Mouse (Mus musculus) liver, embryonic 14.5 days (tissue): ENCODE data around the gene Nacc2. TPM values are rescaled to one million over a fixed set of nuclear protein-coding genes. Genes with fewer than 3 reads are reported as not detected.

ENCODE experiments used
- ATAC-seq: fragments of 200-750 bp; cut with Nextera tagmentation; 2 replicates; pipeline ENCODE4 v1.8.0; 2017; ENCODE audit warnings: moderate number of reproducible peaks, mild to moderate bottlenecking, moderate library complexity; ENCODE audit not compliant: insufficient read depth
- DNase-seq, 3 experiments: peaks; one replicate each; pipeline ENCODE4 v3.0.0-alpha.2; 2012 to 2013; ENCODE audit warnings: low read depth in 3 of 3, low spot score in 3 of 3
- H3K27ac ChIP-seq: fragments of 300-500 bp; sonication (generic); 2 replicates; pipeline ENCODE4 v1.5.1; 2014; ENCODE audit warnings: moderate library complexity, mild to moderate bottlenecking, control low read depth, inconsistent platforms
- H3K27me3 ChIP-seq: fragments of 300-500 bp; sonication (generic); 2 replicates; pipeline ENCODE4 v1.6.1; 2014; ENCODE audit warnings: mild to moderate bottlenecking, low read length, moderate library complexity; ENCODE audit not compliant: control insufficient read depth, insufficient read depth
- H3K36me3 ChIP-seq: fragments of 300-500 bp; sonication (generic); replicated peaks from 2 replicates; pipeline ENCODE4 v1.6.1; 2014; ENCODE audit warnings: low read depth; ENCODE audit not compliant: control insufficient read depth, insufficient read depth
- H3K4me1 ChIP-seq, 2 experiments: fragments of 200-500 bp in 1 of 2; fragments of 300-500 bp in 1 of 2; sonication (generic) in 1 of 2; replicated peaks; 2 replicates each; pipeline ENCODE4 v1.6.1; 2012 to 2014; ENCODE audit warnings: antibody characterized with exemption in 1 of 2, inconsistent platforms in 1 of 2, low read length in 1 of 2; ENCODE audit not compliant: control insufficient read depth in 2 of 2, insufficient read depth in 2 of 2
- H3K4me2 ChIP-seq: fragments of 300-500 bp; sonication (generic); 2 replicates; pipeline ENCODE4 v1.6.1; 2014; ENCODE audit warnings: low read depth, mild to moderate bottlenecking, control low read depth, moderate library complexity
- H3K4me3 ChIP-seq, 2 experiments: fragments of 200-500 bp in 1 of 2; fragments of 300-500 bp in 1 of 2; sonication (generic) in 1 of 2; 2 replicates each; pipeline ENCODE4 v1.5.1; 2012 to 2014; ENCODE audit warnings: low read depth in 2 of 2, low read length in 2 of 2, mild to moderate bottlenecking in 2 of 2, control low read depth in 1 of 2, inconsistent platforms in 1 of 2, moderate library complexity in 1 of 2; ENCODE audit not compliant: insufficient read depth in 1 of 2
- H3K9ac ChIP-seq: fragments of 300-500 bp; sonication (generic); replicated peaks from 2 replicates; pipeline ENCODE4 v1.6.1; 2014; ENCODE audit warnings: mild to moderate bottlenecking, control low read depth, moderate library complexity
- H3K9me3 ChIP-seq: fragments of 300-500 bp; sonication (generic); 2 replicates; pipeline ENCODE4 v1.6.1; 2016; ENCODE audit warnings: low read length, mixed read lengths; ENCODE audit not compliant: control insufficient read depth
- CTCF ChIP-seq: IDR thresholded peaks from 2 replicates; pipeline ENCODE4 v1.5.1; 2016; ENCODE audit warnings: antibody characterized with exemption, low read depth, control low read depth
- EP300 ChIP-seq: IDR thresholded peaks from 2 replicates; pipeline ENCODE4 v1.6.1; 2016; ENCODE audit warnings: antibody characterized with exemption, low read depth
- WGBS: fragments of 180-500 bp; shearing (Covaris S2); extraction: QIAGEN DNeasy Blood & Tissue Kit; methylation state at CpG from one replicate; pipeline ENCODE4 v1.1.7; 2014; ENCODE audit not compliant: insufficient replicate concordance; 5-methylcytosine and 5-hydroxymethylcytosine counted together
- polyA plus RNA-seq, 2 experiments: library from polyadenylated mRNA; depleted of rRNA in 1 of 2; stranded (reverse) in 1 of 2; unstranded in 1 of 2; fragments of >200 nt; fragmentation: Nextera tagmentation in 1 of 2; extraction: Ambion mirVana in 1 of 2; gene quantifications; 2 replicates each; pipeline versions ENCODE4 v1.2.1 to v1.2.3; 2012 to 2014

The Nacc2 gene
- polyA plus RNA-seq, 2 experiments: 1.4 to 2.4 TPM

DNA sequence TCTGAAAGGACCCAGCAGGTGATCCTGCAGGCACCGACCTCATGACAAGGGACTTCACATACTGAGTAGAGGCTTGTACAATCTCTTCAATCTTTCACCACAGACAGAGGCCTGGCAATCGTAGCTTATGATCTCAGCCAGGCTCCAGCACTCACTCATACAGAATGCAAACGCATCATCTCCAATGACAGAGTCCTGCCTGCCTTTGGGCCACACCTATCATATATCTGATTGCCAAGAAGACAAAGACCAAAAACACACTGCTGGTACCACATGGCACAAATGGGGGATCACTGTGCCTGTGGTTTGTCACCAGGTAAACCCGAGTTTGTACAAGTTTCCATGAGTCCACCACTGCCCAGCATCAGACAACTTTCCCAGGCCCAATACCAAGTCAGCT is 105.7 kb downstream of the Nacc2 start:
- H3K36me3 ChIP-seq: peaks cover 63% of the 10 kb centered on the region
- H3K9ac ChIP-seq: peak overlapping the region; percentile 93
- peak overlapping the region; percentile 61 to 94 for H3K4me3 ChIP-seq
- no peak for ATAC-seq
- H3K4me2 ChIP-seq: peak overlapping the region; percentile 100
- peaks cover 48 to 59% of the 10 kb centered on the region in 2 experiments for H3K4me1 ChIP-seq
- DNase-seq: no peak
- WGBS: 17% methylated on average over 4 of the region's 4 CpGs
- H3K9me3 ChIP-seq: no peaks in the 10 kb centered on the region
- peak overlapping the region; percentile 99 for H3K27ac ChIP-seq
- H3K27me3 ChIP-seq: no peaks in the 10 kb centered on the region
- TF ChIP-seq CTCF (no peak), EP300 (no peak)

- DNase-seq: peak; percentile 94 to 96 (median 94)
- Histone ChIP-seq H3K9me3 (no peaks in the 10 kb centered on the region), H3K9ac (peak overlapping the region; percentile 97), H3K27ac (peak overlapping the region; percentile 99), H3K4me2 (peak overlapping the region; percentile 100), H3K36me3 (peaks cover 91% of the 10 kb centered on the region), H3K4me3 (peak overlapping the region; percentile 67 to 86), H3K4me1 (peaks cover 63 to 72% of the 10 kb centered on the region in 2 experiments), H3K27me3 (no peaks in the 10 kb centered on the region)
- WGBS: 13% methylated on average over 3 of the region's 3 CpGs
- TF ChIP-seq CTCF (no peak), EP300 (peak; percentile 98)
- peak; percentile 97 for ATAC-seq
Measured at GRCm38 (mm10) chr2:26013674-26014073, 109.3 kb downstream of the Nacc2 start.

GRCm38 (mm10) chr2:26011420-26011819 is 111.6 kb downstream of the Nacc2 start:
- peak overlapping the region; percentile 67 to 86 for H3K4me3 ChIP-seq
- TF ChIP-seq EP300: no peak
- TF ChIP-seq CTCF: no peak
- H3K4me2 ChIP-seq: peak overlapping the region; percentile 100
- H3K9ac ChIP-seq: peak overlapping the region; percentile 97
- peak overlapping the region; percentile 99 for H3K27ac ChIP-seq
- H3K9me3 ChIP-seq: no peaks in the 10 kb centered on the region
- H3K27me3 ChIP-seq: no peaks in the 10 kb centered on the region
- DNase-seq: no peak
- peaks cover 98% of the 10 kb centered on the region for H3K36me3 ChIP-seq
- 53% methylated on average over 1 of the region's 1 CpGs for WGBS
- no peak for ATAC-seq
- H3K4me1 ChIP-seq: peaks cover 43 to 50% of the 10 kb centered on the region in 2 experiments

Other genes with a start within 250 kb of the Nacc2 start
- 2.3 and 2.8 TPM in 2 replicates for gene Camsap1, start 139.9 kb downstream of the Nacc2 start, polyA plus RNA-seq (2012; rRNA removed)
- 4.7 and 6.6 TPM in 2 replicates for gene Camsap1, start 139.9 kb downstream of the Nacc2 start, polyA plus RNA-seq (2014; fragmentation: Nextera tagmentation; extraction: Ambion mirVana)
- gene Ubac1, start 101.5 kb downstream of the Nacc2 start, polyA plus RNA-seq (2012; rRNA removed): 259 and 320 TPM in 2 replicates
- 504 and 526 TPM in 2 replicates for gene Ubac1, start 101.5 kb downstream of the Nacc2 start, polyA plus RNA-seq (2014; fragmentation: Nextera tagmentation; extraction: Ambion mirVana)
- gene Lhx3, start 85.1 kb upstream of the Nacc2 start, polyA plus RNA-seq (2012; rRNA removed): 0.02 TPM in 1 of 2 replicates, not detected in the other
- not detected in 2 replicates for gene Lhx3, start 85.1 kb upstream of the Nacc2 start, polyA plus RNA-seq (2014; fragmentation: Nextera tagmentation; extraction: Ambion mirVana)
- gene Qsox2, start 114.3 kb upstream of the Nacc2 start, polyA plus RNA-seq (2012; rRNA removed): 4.5 and 4.7 TPM in 2 replicates
- 3.8 and 4.3 TPM in 2 replicates for gene Qsox2, start 114.3 kb upstream of the Nacc2 start, polyA plus RNA-seq (2014; fragmentation: Nextera tagmentation; extraction: Ambion mirVana)
- 0.05 and 0.06 TPM in 2 replicates for gene Ccdc187, start 171.3 kb upstream of the Nacc2 start, polyA plus RNA-seq (2012; rRNA removed)
- 0.06 TPM in 1 of 2 replicates, not detected in the other for gene Ccdc187, start 171.3 kb upstream of the Nacc2 start, polyA plus RNA-seq (2014; fragmentation: Nextera tagmentation; extraction: Ambion mirVana)
- 2.3 and 2.4 TPM in 2 replicates for gene Gpsm1, start 192.3 kb upstream of the Nacc2 start, polyA plus RNA-seq (2012; rRNA removed)
- gene Gpsm1, start 192.3 kb upstream of the Nacc2 start, polyA plus RNA-seq (2014; fragmentation: Nextera tagmentation; extraction: Ambion mirVana): 1.1 and 1.6 TPM in 2 replicates
- 7.6 and 7.8 TPM in 2 replicates for gene Dnlz, start 228.9 kb upstream of the Nacc2 start, polyA plus RNA-seq (2012; rRNA removed)
- gene Dnlz, start 228.9 kb upstream of the Nacc2 start, polyA plus RNA-seq (2014; fragmentation: Nextera tagmentation; extraction: Ambion mirVana): 7.0 and 8.4 TPM in 2 replicates
- 6.4 and 6.8 TPM in 2 replicates for gene Card9, start 237.7 kb upstream of the Nacc2 start, polyA plus RNA-seq (2012; rRNA removed)
- 1.1 and 2.3 TPM in 2 replicates for gene Card9, start 237.7 kb upstream of the Nacc2 start, polyA plus RNA-seq (2014; fragmentation: Nextera tagmentation; extraction: Ambion mirVana)